Mouse (Mus musculus): ENCODE results near the gene Trim9. TPM values are rescaled to one million over a fixed set of nuclear protein-coding genes. Genes with fewer than 3 reads are reported as not detected.

Trim9 gene
- polyA plus RNA-seq, 1 experiment: not detected

GRCm38 (mm10) chr12:70283116-70283731 lies 64.2 kb downstream of the Trim9 start:
- H3K79me2 ChIP-seq (ENCODE audit: control insufficient read depth, insufficient read depth): no peaks in the 10 kb centered on the region
- H3ac ChIP-seq (ENCODE audit: control insufficient read depth, insufficient read length, low read depth): no peak overlapping the region
- H3K36me3 ChIP-seq (ENCODE audit: control insufficient read depth, insufficient read depth): no peaks in the 10 kb centered on the region
- no peak for TF ChIP-seq MYOG (IDR thresholded peaks at IDR 0.05; ENCODE audit: control insufficient read depth, extremely low read depth, insufficient read length)
- no peak for TF ChIP-seq USF1 (IDR thresholded peaks at IDR 0.05; ENCODE audit: low read depth)
- no peak for TF ChIP-seq MYOD1 (IDR thresholded peaks at IDR 0.05; ENCODE audit: control insufficient read depth, insufficient read length, low read depth)
- TF ChIP-seq MAX (IDR thresholded peaks at IDR 0.05): no peak
- TF ChIP-seq FOSL1 (IDR thresholded peaks at IDR 0.05; ENCODE audit: insufficient read depth, low read length, poor library complexity, severe bottlenecking): no peak
- no peak for TF ChIP-seq CTCF (IDR thresholded peaks at IDR 0.05; ENCODE audit: control insufficient read depth, insufficient read depth, insufficient read length)
- TF ChIP-seq CEBPB (IDR thresholded peaks at IDR 0.05; ENCODE audit: low read depth): no peak
- no peaks in the 10 kb centered on the region for H3K79me3 ChIP-seq (ENCODE audit: low read depth)
- no peak overlapping the region for H3K4me3 ChIP-seq (ENCODE audit: insufficient read depth, poor library complexity, severe bottlenecking)
- peaks cover 12% of the 10 kb centered on the region for H3K27me3 ChIP-seq (ENCODE audit: control insufficient read depth, insufficient read depth, insufficient read length)

- no peak overlapping the region for H3ac ChIP-seq (ENCODE audit: control insufficient read depth, insufficient read length, low read depth)
- no peaks in the 10 kb centered on the region for H3K36me3 ChIP-seq (ENCODE audit: control insufficient read depth, insufficient read depth)
- TF ChIP-seq FOSL1 (IDR thresholded peaks at IDR 0.05; ENCODE audit: insufficient read depth, low read length, poor library complexity, severe bottlenecking) (no peak), CEBPB (IDR thresholded peaks at IDR 0.05; ENCODE audit: low read depth) (no peak), MYOG (IDR thresholded peaks at IDR 0.05; ENCODE audit: control insufficient read depth, extremely low read depth, insufficient read length) (no peak), CTCF (IDR thresholded peaks at IDR 0.05; ENCODE audit: control insufficient read depth, insufficient read depth, insufficient read length) (no peak)
- H3K27me3 ChIP-seq (ENCODE audit: control insufficient read depth, insufficient read depth, insufficient read length): peaks cover 22% of the 10 kb centered on the region
- H3K4me3 ChIP-seq (ENCODE audit: insufficient read depth, poor library complexity, severe bottlenecking): no peak overlapping the region
- no peaks in the 10 kb centered on the region for H3K79me2 ChIP-seq (ENCODE audit: control insufficient read depth, insufficient read depth)
- H3K79me3 ChIP-seq (ENCODE audit: low read depth): no peaks in the 10 kb centered on the region
These were observed 66.5 kb downstream of the Trim9 start for GRCm38 (mm10) chr12:70280930-70281329.

DNA sequence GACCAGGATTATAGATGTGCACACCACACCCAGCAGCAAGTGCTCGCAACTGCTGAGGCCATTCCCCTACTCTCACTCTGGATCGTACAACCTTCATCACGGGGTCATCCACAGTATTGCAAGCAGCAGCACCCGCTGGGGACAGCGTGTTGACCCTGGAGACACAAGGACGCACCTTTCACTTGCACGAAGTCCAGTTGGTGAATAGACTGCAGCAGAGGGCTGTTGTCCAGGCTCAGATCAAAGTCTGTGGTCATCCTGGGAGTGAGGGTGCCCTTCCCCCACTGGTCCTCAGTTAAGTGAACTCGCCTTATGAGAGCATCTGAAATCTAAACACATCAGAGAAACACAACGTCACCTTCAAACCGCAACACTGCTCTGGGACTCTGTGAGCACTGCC lies 67.0 kb downstream of the Trim9 start:
- TF ChIP-seq MYOD1 (IDR thresholded peaks at IDR 0.05; ENCODE audit: control insufficient read depth, insufficient read length, low read depth) (no peak), CTCF (IDR thresholded peaks at IDR 0.05; ENCODE audit: control insufficient read depth, insufficient read depth, insufficient read length) (no peak), USF1 (IDR thresholded peaks at IDR 0.05; ENCODE audit: low read depth) (no peak), FOSL1 (IDR thresholded peaks at IDR 0.05; ENCODE audit: insufficient read depth, low read length, poor library complexity, severe bottlenecking) (no peak), CEBPB (IDR thresholded peaks at IDR 0.05; ENCODE audit: low read depth) (no peak), MAX (IDR thresholded peaks at IDR 0.05) (no peak), MYOG (IDR thresholded peaks at IDR 0.05; ENCODE audit: control insufficient read depth, extremely low read depth, insufficient read length) (no peak)
- Histone ChIP-seq H3K36me3 (ENCODE audit: control insufficient read depth, insufficient read depth) (no peaks in the 10 kb centered on the region), H3K79me3 (ENCODE audit: low read depth) (no peaks in the 10 kb centered on the region), H3K79me2 (ENCODE audit: control insufficient read depth, insufficient read depth) (no peaks in the 10 kb centered on the region), H3K4me3 (ENCODE audit: insufficient read depth, poor library complexity, severe bottlenecking) (no peak overlapping the region), H3K27me3 (ENCODE audit: control insufficient read depth, insufficient read depth, insufficient read length) (peaks cover 22% of the 10 kb centered on the region), H3ac (ENCODE audit: control insufficient read depth, insufficient read length, low read depth) (no peak overlapping the region)

GRCm38 (mm10) chr12:70277071-70277939 lies 70.1 kb downstream of the Trim9 start:
- H3K79me3 ChIP-seq (ENCODE audit: low read depth): no peaks in the 10 kb centered on the region
- H3ac ChIP-seq (ENCODE audit: control insufficient read depth, insufficient read length, low read depth): no peak overlapping the region
- no peaks in the 10 kb centered on the region for H3K36me3 ChIP-seq (ENCODE audit: control insufficient read depth, insufficient read depth)
- peaks cover 32% of the 10 kb centered on the region for H3K27me3 ChIP-seq (ENCODE audit: control insufficient read depth, insufficient read depth, insufficient read length)
- H3K79me2 ChIP-seq (ENCODE audit: control insufficient read depth, insufficient read depth): no peaks in the 10 kb centered on the region
- no peak overlapping the region for H3K4me3 ChIP-seq (ENCODE audit: insufficient read depth, poor library complexity, severe bottlenecking)
- TF ChIP-seq CEBPB (IDR thresholded peaks at IDR 0.05; ENCODE audit: low read depth) (no peak), MYOD1 (IDR thresholded peaks at IDR 0.05; ENCODE audit: control insufficient read depth, insufficient read length, low read depth) (no peak), USF1 (IDR thresholded peaks at IDR 0.05; ENCODE audit: low read depth) (peak; percentile 60), CTCF (IDR thresholded peaks at IDR 0.05; ENCODE audit: control insufficient read depth, insufficient read depth, insufficient read length) (no peak), FOSL1 (IDR thresholded peaks at IDR 0.05; ENCODE audit: insufficient read depth, low read length, poor library complexity, severe bottlenecking) (no peak)

DNA sequence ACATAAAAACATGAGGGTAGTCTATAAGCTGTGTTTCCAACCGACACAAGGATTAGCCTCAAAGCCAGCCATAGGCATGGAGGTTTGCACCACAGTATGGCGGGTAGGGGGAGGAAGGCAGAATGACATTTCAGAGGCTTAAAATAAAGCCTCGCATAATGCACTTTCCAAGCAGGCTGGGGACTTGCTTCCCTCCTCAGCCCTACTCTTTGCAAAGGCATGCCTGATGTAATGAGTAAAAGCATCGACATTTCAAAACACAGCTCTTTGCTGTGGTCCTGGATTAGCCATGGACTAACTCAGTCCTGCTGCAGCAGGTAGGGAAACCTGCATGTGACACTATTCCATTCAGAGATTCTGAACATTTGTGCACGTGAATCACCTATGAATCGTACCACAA lies 77.7 kb downstream of the Trim9 start:
- Histone ChIP-seq H3ac (ENCODE audit: control insufficient read depth, insufficient read length, low read depth) (no peak overlapping the region), H3K79me3 (ENCODE audit: low read depth) (no peaks in the 10 kb centered on the region), H3K27me3 (ENCODE audit: control insufficient read depth, insufficient read depth, insufficient read length) (peaks cover 39% of the 10 kb centered on the region), H3K4me3 (ENCODE audit: insufficient read depth, poor library complexity, severe bottlenecking) (no peak overlapping the region), H3K79me2 (ENCODE audit: control insufficient read depth, insufficient read depth) (no peaks in the 10 kb centered on the region), H3K36me3 (ENCODE audit: control insufficient read depth, insufficient read depth) (no peaks in the 10 kb centered on the region)
- TF ChIP-seq MAX (IDR thresholded peaks at IDR 0.05) (no peak), FOSL1 (IDR thresholded peaks at IDR 0.05; ENCODE audit: insufficient read depth, low read length, poor library complexity, severe bottlenecking) (no peak), CEBPB (IDR thresholded peaks at IDR 0.05; ENCODE audit: low read depth) (no peak), USF1 (IDR thresholded peaks at IDR 0.05; ENCODE audit: low read depth) (no peak), MYOG (IDR thresholded peaks at IDR 0.05; ENCODE audit: control insufficient read depth, extremely low read depth, insufficient read length) (no peak), MYOD1 (IDR thresholded peaks at IDR 0.05; ENCODE audit: control insufficient read depth, insufficient read length, low read depth) (no peak), CTCF (IDR thresholded peaks at IDR 0.05; ENCODE audit: control insufficient read depth, insufficient read depth, insufficient read length) (no peak)
